Mouse (Mus musculus) embryonic facial prominence, embryonic 12.5 days (tissue): ENCODE data around the gene Spag7. TPM values are rescaled to one million over a fixed set of nuclear protein-coding genes. Genes with fewer than 3 reads are reported as not detected.

Source experiments
- ATAC-seq: fragments of 200-750 bp; cut with Nextera tagmentation; 2 replicates; pipeline ENCODE4 v1.8.0; 2017; ENCODE audit not compliant: insufficient number of reproducible peaks, insufficient read depth, low FRiP score, low TSS enrichment
- H3K27ac ChIP-seq: fragments of 300-500 bp; sonication (generic); 2 replicates; pipeline ENCODE4 v1.5.1; 2016; ENCODE audit warnings: mild to moderate bottlenecking
- H3K27me3 ChIP-seq: fragments of 300-500 bp; sonication (generic); 2 replicates; pipeline ENCODE4 v1.6.1; 2016; ENCODE audit warnings: mild to moderate bottlenecking, moderate library complexity
- H3K36me3 ChIP-seq: fragments of 300-500 bp; sonication (generic); 2 replicates; pipeline ENCODE4 v1.6.1; 2016; ENCODE audit warnings: mild to moderate bottlenecking
- H3K4me1 ChIP-seq: fragments of 300-500 bp; sonication (generic); 2 replicates; pipeline ENCODE4 v1.6.1; 2016
- H3K4me2 ChIP-seq: fragments of 300-500 bp; sonication (generic); replicated peaks from 2 replicates; pipeline ENCODE4 v1.6.1; 2016; ENCODE audit warnings: mild to moderate bottlenecking, moderate library complexity
- H3K4me3 ChIP-seq: fragments of 300-500 bp; sonication (generic); 2 replicates; pipeline ENCODE4 v1.5.1; 2016; ENCODE audit warnings: mild to moderate bottlenecking
- H3K9ac ChIP-seq: fragments of 300-500 bp; sonication (generic); 2 replicates; pipeline ENCODE4 v1.6.1; 2016; ENCODE audit warnings: mild to moderate bottlenecking, moderate library complexity
- H3K9me3 ChIP-seq: fragments of 300-500 bp; sonication (generic); 2 replicates; pipeline ENCODE4 v1.6.1; 2016; ENCODE audit warnings: mild to moderate bottlenecking, moderate library complexity
- WGBS: fragments of 180-500 bp; shearing (Covaris S2); methylation state at CpG from one replicate; pipeline ENCODE4 v1.1.7; 2016; 5-methylcytosine and 5-hydroxymethylcytosine counted together
- polyA plus RNA-seq: library from polyadenylated mRNA; unstranded; fragments of >200 nt; fragmentation: Nextera tagmentation; extraction: Ambion mirVana; gene quantifications from 2 replicates; pipeline ENCODE4 v1.2.1, GENCODE M21; 2016

Spag7 gene
- polyA plus RNA-seq, 1 experiment from 2014 or later, result 143 TPM

GRCm38 (mm10) chr11:70678576-70678975 lies 9.4 kb upstream of the Spag7 start:
- Histone ChIP-seq H3K27me3 (no peaks in the 10 kb centered on the region), H3K27ac (no peak overlapping the region), H3K4me3 (no peak overlapping the region), H3K36me3 (peaks cover 47% of the 10 kb centered on the region), H3K4me1 (peaks cover 5% of the 10 kb centered on the region), H3K9ac (no peak overlapping the region), H3K4me2 (no peak overlapping the region), H3K9me3 (no peaks in the 10 kb centered on the region)
- no peak for ATAC-seq
- 46% methylated on average over 2 of the region's 2 CpGs for WGBS

GRCm38 (mm10) chr11:70678092-70678491 lies 8.9 kb upstream of the Spag7 start:
- H3K4me2 ChIP-seq, result no peak overlapping the region
- 70% methylated on average over 9 of the region's 9 CpGs for WGBS
- H3K9ac ChIP-seq, result no peak overlapping the region
- H3K27me3 ChIP-seq, result no peaks in the 10 kb centered on the region
- no peak for ATAC-seq
- H3K4me1 ChIP-seq, result peaks cover 5% of the 10 kb centered on the region
- H3K27ac ChIP-seq, result no peak overlapping the region
- H3K9me3 ChIP-seq, result no peaks in the 10 kb centered on the region
- H3K4me3 ChIP-seq, result no peak overlapping the region
- H3K36me3 ChIP-seq, result peaks cover 44% of the 10 kb centered on the region

- no peak overlapping the region for H3K27ac ChIP-seq
- H3K4me1 ChIP-seq, result peaks cover 9% of the 10 kb centered on the region; the same call in 1 of the 2 replicates
- WGBS, result 64% methylated on average over 11 of the region's 11 CpGs
- H3K36me3 ChIP-seq, result peaks cover 43% of the 10 kb centered on the region
- H3K4me3 ChIP-seq, result no peak overlapping the region
- no peaks in the 10 kb centered on the region for H3K27me3 ChIP-seq
- H3K9me3 ChIP-seq, result no peaks in the 10 kb centered on the region
- 0 out of 2 replicates have a peak overlapping the region, but pooled peaks have one; percentile 1 for H3K9ac ChIP-seq
- ATAC-seq, result no peak
- H3K4me2 ChIP-seq, result no peak overlapping the region
Observed at GRCm38 (mm10) chr11:70674501-70674900, 5.3 kb upstream of the Spag7 start.

GRCm38 (mm10) chr11:70674014-70674413 lies 4.8 kb upstream of the Spag7 start:
- 69% methylated on average over 6 of the region's 6 CpGs for WGBS
- no peak overlapping the region for H3K4me3 ChIP-seq
- no peaks in the 10 kb centered on the region for H3K9me3 ChIP-seq
- H3K36me3 ChIP-seq, result peaks cover 38% of the 10 kb centered on the region
- no peak overlapping the region for H3K9ac ChIP-seq
- no peak overlapping the region for H3K27ac ChIP-seq
- no peak for ATAC-seq
- peaks cover 9% of the 10 kb centered on the region; the same call in 1 of the 2 replicates for H3K4me1 ChIP-seq
- no peak overlapping the region for H3K4me2 ChIP-seq
- no peaks in the 10 kb centered on the region for H3K27me3 ChIP-seq

- no peaks in the 10 kb centered on the region for H3K9me3 ChIP-seq
- H3K4me1 ChIP-seq, result peaks cover 24% of the 10 kb centered on the region
- peak overlapping the region; percentile 74; the same call in 1 of the 2 replicates for H3K4me2 ChIP-seq
- no peak overlapping the region for H3K9ac ChIP-seq
- H3K27me3 ChIP-seq, result no peaks in the 10 kb centered on the region
- 86% methylated on average over 16 of the region's 16 CpGs for WGBS
- no peak for ATAC-seq
- no peak overlapping the region for H3K4me3 ChIP-seq
- H3K27ac ChIP-seq, result no peak overlapping the region
- H3K36me3 ChIP-seq, result peaks cover 40% of the 10 kb centered on the region
Observed at GRCm38 (mm10) chr11:70671333-70672047, 2.3 kb upstream of the Spag7 start.

- Histone ChIP-seq H3K27me3 (no peaks in the 10 kb centered on the region), H3K4me1 (peaks cover 25% of the 10 kb centered on the region), H3K27ac (peak overlapping the region; percentile 95), H3K9me3 (no peaks in the 10 kb centered on the region), H3K9ac (peak overlapping the region; percentile 70), H3K4me3 (peak overlapping the region; percentile 52), H3K36me3 (peaks cover 35% of the 10 kb centered on the region), H3K4me2 (peak overlapping the region; percentile 74)
- ATAC-seq, result no peak
- WGBS, result 45% methylated on average over 14 of the region's 14 CpGs
Observed at GRCm38 (mm10) chr11:70670483-70670882, 1.3 kb upstream of the Spag7 start.

- Histone ChIP-seq H3K27me3 (no peaks in the 10 kb centered on the region), H3K36me3 (peaks cover 35% of the 10 kb centered on the region), H3K9me3 (no peaks in the 10 kb centered on the region), H3K4me2 (peak overlapping the region; percentile 74), H3K4me3 (peak overlapping the region; percentile 52), H3K9ac (peak overlapping the region; percentile 70), H3K4me1 (peaks cover 25% of the 10 kb centered on the region), H3K27ac (peak overlapping the region; percentile 95)
- ATAC-seq, result peak; percentile 17
- under 1% methylated on average over 31 of the region's 31 CpGs for WGBS
Observed at GRCm38 (mm10) chr11:70669582-70670345, 548 bp upstream of the Spag7 start.

- Histone ChIP-seq H3K36me3 (peaks cover 42% of the 10 kb centered on the region), H3K4me1 (peaks cover 25% of the 10 kb centered on the region), H3K27me3 (no peaks in the 10 kb centered on the region), H3K27ac (peak overlapping the region; percentile 95), H3K4me2 (peak overlapping the region; percentile 74), H3K9me3 (no peaks in the 10 kb centered on the region), H3K4me3 (peak overlapping the region; percentile 52), H3K9ac (peak overlapping the region; percentile 67)
- WGBS, result 2% methylated on average over 15 of the region's 15 CpGs
- ATAC-seq, result peak; percentile 42
Observed at GRCm38 (mm10) chr11:70668335-70668770, 863 bp downstream of the Spag7 start.

GRCm38 (mm10) chr11:70667271-70668150 lies 1.7 kb downstream of the Spag7 start:
- peak overlapping the region; percentile 67 for H3K9ac ChIP-seq
- H3K9me3 ChIP-seq, result no peaks in the 10 kb centered on the region
- H3K27ac ChIP-seq, result peak overlapping the region; percentile 95
- peaks cover 25% of the 10 kb centered on the region for H3K4me1 ChIP-seq
- no peaks in the 10 kb centered on the region for H3K27me3 ChIP-seq
- WGBS, result 50% methylated on average over 14 of the region's 14 CpGs
- H3K36me3 ChIP-seq, result peaks cover 51% of the 10 kb centered on the region
- H3K4me3 ChIP-seq, result peak overlapping the region; percentile 52
- H3K4me2 ChIP-seq, result peak overlapping the region; percentile 74
- ATAC-seq, result no peak

GRCm38 (mm10) chr11:70666687-70667086 lies 2.5 kb downstream of the Spag7 start:
- no peak overlapping the region for H3K4me2 ChIP-seq
- no peak for ATAC-seq
- no peaks in the 10 kb centered on the region for H3K9me3 ChIP-seq
- WGBS, result 95% methylated on average over 8 of the region's 8 CpGs
- H3K9ac ChIP-seq, result no peak overlapping the region
- H3K27ac ChIP-seq, result no peak overlapping the region
- peaks cover 25% of the 10 kb centered on the region for H3K4me1 ChIP-seq
- no peaks in the 10 kb centered on the region for H3K27me3 ChIP-seq
- H3K36me3 ChIP-seq, result peaks cover 54% of the 10 kb centered on the region
- no peak overlapping the region for H3K4me3 ChIP-seq

GRCm38 (mm10) chr11:70664741-70665140 lies 4.5 kb downstream of the Spag7 start:
- ATAC-seq, result no peak
- WGBS, result 93% methylated on average over 9 of the region's 9 CpGs
- Histone ChIP-seq H3K9me3 (no peaks in the 10 kb centered on the region), H3K27ac (no peak overlapping the region), H3K36me3 (peaks cover 61% of the 10 kb centered on the region), H3K27me3 (no peaks in the 10 kb centered on the region), H3K4me3 (no peak overlapping the region), H3K4me2 (no peak overlapping the region), H3K9ac (no peak overlapping the region), H3K4me1 (peaks cover 16% of the 10 kb centered on the region)
